Mouse (Mus musculus): ENCODE measurements at regions not wholly inside any gene's neighbourhood (a gene's known extent, or its start where the extent isn't known, plus 50 kb on each side); places are given as distances from the start of the nearest gene placed in this dataset.

- DNase-seq (ENCODE audit: low read depth, low spot score): no peak
Measured at GRCm38 (mm10) chr8:31518903-31519302, 1909.6 kb upstream of the 5930422O12Rik start.

GRCm38 (mm10) chr8:31520991-31521448 lies 1907.5 kb upstream of the 5930422O12Rik start:
- DNase-seq (ENCODE audit: low read depth, low spot score): no peak

GRCm38 (mm10) chr8:31525071-31525470 lies 1903.4 kb upstream of the 5930422O12Rik start:
- DNase-seq (ENCODE audit: low read depth, low spot score): no peak

GRCm38 (mm10) chr8:31539251-31539650 lies 1889.3 kb upstream of the 5930422O12Rik start:
- DNase-seq (ENCODE audit: low read depth, low spot score): no peak

- DNase-seq (ENCODE audit: low read depth, low spot score): no peak
Measured at GRCm38 (mm10) chr8:31541646-31542045, 1886.9 kb upstream of the 5930422O12Rik start.

GRCm38 (mm10) chr8:31574136-31574535 lies 1854.4 kb upstream of the 5930422O12Rik start:
- DNase-seq (ENCODE audit: low read depth, low spot score): no peak

- DNase-seq (ENCODE audit: low read depth, low spot score): no peak
Measured at GRCm38 (mm10) chr8:31576129-31576528, 1852.4 kb upstream of the 5930422O12Rik start.

GRCm38 (mm10) chr8:31584661-31585060 lies 1843.8 kb upstream of the 5930422O12Rik start:
- DNase-seq (ENCODE audit: low read depth, low spot score): no peak

GRCm38 (mm10) chr8:31599536-31599935 lies 1829.0 kb upstream of the 5930422O12Rik start:
- no peak for DNase-seq (ENCODE audit: low read depth, low spot score)

GRCm38 (mm10) chr8:31600979-31601378 lies 1827.5 kb upstream of the 5930422O12Rik start:
- DNase-seq (ENCODE audit: low read depth, low spot score): no peak

- no peak for DNase-seq (ENCODE audit: low read depth, low spot score)
Measured at GRCm38 (mm10) chr8:31616501-31616900, 1812.0 kb upstream of the 5930422O12Rik start.

- no peak for DNase-seq (ENCODE audit: low read depth, low spot score)
Measured at GRCm38 (mm10) chr8:31627708-31628107, 1800.8 kb upstream of the 5930422O12Rik start.

GRCm38 (mm10) chr8:31628146-31628545 lies 1800.4 kb upstream of the 5930422O12Rik start:
- no peak for DNase-seq (ENCODE audit: low read depth, low spot score)

- DNase-seq (ENCODE audit: low read depth, low spot score): no peak
Measured at GRCm38 (mm10) chr8:31638417-31638816, 1790.1 kb upstream of the 5930422O12Rik start.

GRCm38 (mm10) chr8:31663717-31664116 lies 1764.8 kb upstream of the 5930422O12Rik start:
- DNase-seq (ENCODE audit: low read depth, low spot score): no peak

- no peak for DNase-seq (ENCODE audit: low read depth, low spot score)
Measured at GRCm38 (mm10) chr8:31665485-31665884, 1763.0 kb upstream of the 5930422O12Rik start.

GRCm38 (mm10) chr8:31704168-31704567 lies 1724.3 kb upstream of the 5930422O12Rik start:
- no peak for DNase-seq (ENCODE audit: low read depth, low spot score)

GRCm38 (mm10) chr8:31713321-31714076 lies 1715.0 kb upstream of the 5930422O12Rik start:
- no peak for DNase-seq (ENCODE audit: low read depth, low spot score)

GRCm38 (mm10) chr8:31714077-31714458 lies 1714.4 kb upstream of the 5930422O12Rik start:
- DNase-seq (ENCODE audit: low read depth, low spot score): no peak

GRCm38 (mm10) chr8:31720021-31720420 lies 1708.5 kb upstream of the 5930422O12Rik start:
- no peak for DNase-seq (ENCODE audit: low read depth, low spot score)

- DNase-seq (ENCODE audit: low read depth, low spot score): no peak
Measured at GRCm38 (mm10) chr8:31720585-31720984, 1707.9 kb upstream of the 5930422O12Rik start.

GRCm38 (mm10) chr8:31725430-31725829 lies 1703.1 kb upstream of the 5930422O12Rik start:
- no peak for DNase-seq (ENCODE audit: low read depth, low spot score)

GRCm38 (mm10) chr8:31735610-31736009 lies 1692.9 kb upstream of the 5930422O12Rik start:
- DNase-seq (ENCODE audit: low read depth, low spot score): no peak

Data from skeletal muscle tissue, adult 2 months (tissue).